Mouse (Mus musculus) embryonic facial prominence, embryonic 15.5 days (tissue): Measurements from ENCODE around the gene Acsl4. TPM values are rescaled to one million over a fixed set of nuclear protein-coding genes. Genes with fewer than 3 reads are reported as not detected.
A peak's percentile ranks its signal among the peaks of the same experiment; 100 is the strongest.

ENCODE experiments used
- ATAC-seq: fragments of 200-750 bp; cut with Nextera tagmentation; 2 replicates; pipeline ENCODE4 v1.8.0; 2017; ENCODE audit warnings: low read depth, moderate TSS enrichment; ENCODE audit not compliant: insufficient number of reproducible peaks, low FRiP score, low TSS enrichment
- H3K27ac ChIP-seq: fragments of 300-500 bp; sonication (generic); replicated peaks from 2 replicates; pipeline ENCODE4 v1.5.1; 2015; ENCODE audit warnings: mild to moderate bottlenecking, inconsistent platforms
- H3K27me3 ChIP-seq: fragments of 300-500 bp; sonication (generic); 2 replicates; pipeline ENCODE4 v1.6.1; 2015; ENCODE audit warnings: inconsistent platforms
- H3K36me3 ChIP-seq: fragments of 300-500 bp; sonication (generic); 2 replicates; pipeline ENCODE4 v1.6.1; 2015; ENCODE audit warnings: mild to moderate bottlenecking, inconsistent platforms
- H3K4me1 ChIP-seq: fragments of 300-500 bp; sonication (generic); 2 replicates; pipeline ENCODE4 v1.6.1; 2015; ENCODE audit warnings: inconsistent platforms
- H3K4me2 ChIP-seq: fragments of 300-500 bp; sonication (generic); replicated peaks from 2 replicates; pipeline ENCODE4 v1.6.1; 2015; ENCODE audit warnings: mild to moderate bottlenecking, inconsistent platforms
- H3K4me3 ChIP-seq: fragments of 300-500 bp; sonication (generic); replicated peaks from 2 replicates; pipeline ENCODE4 v1.5.1; 2015; ENCODE audit warnings: mild to moderate bottlenecking, inconsistent platforms
- H3K9ac ChIP-seq: fragments of 300-500 bp; sonication (generic); 2 replicates; pipeline ENCODE4 v1.6.1; 2015; ENCODE audit warnings: inconsistent platforms
- H3K9me3 ChIP-seq: fragments of 300-500 bp; sonication (generic); replicated peaks from 2 replicates; pipeline ENCODE4 v1.6.1; 2016; ENCODE audit warnings: inconsistent platforms
- WGBS: fragments of 180-500 bp; shearing (Covaris S2); methylation state at CpG from one replicate; pipeline ENCODE4 v1.1.7; 2015; 5-methylcytosine and 5-hydroxymethylcytosine counted together
- polyA plus RNA-seq: library from polyadenylated mRNA; unstranded; fragments of >200 nt; fragmentation: Nextera tagmentation; extraction: Ambion mirVana; gene quantifications from 2 replicates; pipeline ENCODE4 v1.2.1, GENCODE M21; 2015

Acsl4 gene
- 13.1 and 13.4 TPM in 2 replicates for polyA plus RNA-seq

GRCm38 (mm10) chrX:142390247-142390908 is at the start of gene Acsl4:
Gene Acsl4, minus strand, starts transcription at chrX:142390535.
- WGBS: 12% methylated on average over 46 of the region's 59 CpGs
- Histone ChIP-seq H3K4me3 (peak within 1 kb of the TSS; percentile 57), H3K36me3 (no peaks in the 10 kb centered on the region), H3K27me3 (peaks cover 12% of the 10 kb centered on the region), H3K9me3 (no peaks in the 10 kb centered on the region), H3K4me1 (no peaks in the 10 kb centered on the region), H3K9ac (peak within 1 kb of the TSS; percentile 50), H3K27ac (peak within 1 kb of the TSS; percentile 82), H3K4me2 (peak within 1 kb of the TSS; percentile 53)
- peak; percentile 97 for ATAC-seq

- no peaks in the 10 kb centered on the region for H3K27me3 ChIP-seq
- no peak overlapping the region for H3K4me2 ChIP-seq
- H3K36me3 ChIP-seq: no peaks in the 10 kb centered on the region
- no peak overlapping the region for H3K4me3 ChIP-seq
- H3K4me1 ChIP-seq: no peaks in the 10 kb centered on the region
- no peak overlapping the region for H3K9ac ChIP-seq
- H3K9me3 ChIP-seq: no peaks in the 10 kb centered on the region
- 27% methylated on average over 3 of the region's 4 CpGs for WGBS
- H3K27ac ChIP-seq: no peak overlapping the region
- ATAC-seq: no peak
Measured at GRCm38 (mm10) chrX:142437971-142438504, 47.7 kb upstream of the Acsl4 start.

- H3K4me2 ChIP-seq: no peak overlapping the region
- ATAC-seq: no peak
- H3K4me1 ChIP-seq: no peaks in the 10 kb centered on the region
- H3K27me3 ChIP-seq: no peaks in the 10 kb centered on the region
- no peak overlapping the region for H3K27ac ChIP-seq
- WGBS: 61% methylated on average over 3 of the region's 3 CpGs
- no peaks in the 10 kb centered on the region for H3K9me3 ChIP-seq
- no peak overlapping the region for H3K9ac ChIP-seq
- H3K4me3 ChIP-seq: no peak overlapping the region
- no peaks in the 10 kb centered on the region for H3K36me3 ChIP-seq
Measured at GRCm38 (mm10) chrX:142432846-142433245, 42.5 kb upstream of the Acsl4 start.

- 69% methylated on average over 4 of the region's 4 CpGs for WGBS
- ATAC-seq: no peak
Measured at GRCm38 (mm10) chrX:142427111-142427510, 36.8 kb upstream of the Acsl4 start.

GRCm38 (mm10) chrX:142426628-142427027 is 36.3 kb upstream of the Acsl4 start:
- Histone ChIP-seq H3K4me3 (no peak overlapping the region), H3K27me3 (no peaks in the 10 kb centered on the region), H3K36me3 (no peaks in the 10 kb centered on the region), H3K9me3 (no peaks in the 10 kb centered on the region), H3K9ac (no peak overlapping the region), H3K4me2 (no peak overlapping the region), H3K4me1 (no peaks in the 10 kb centered on the region), H3K27ac (no peak overlapping the region)
- ATAC-seq: no peak
- 82% methylated on average over 4 of the region's 4 CpGs for WGBS

More at GRCm38 (mm10) chrX:142427111-142427510, 36.8 kb upstream of the Acsl4 start:
- H3K36me3 ChIP-seq: no peaks in the 10 kb centered on the region
- H3K27ac ChIP-seq: no peak overlapping the region
- no peak overlapping the region for H3K4me2 ChIP-seq
- H3K9ac ChIP-seq: no peak overlapping the region
- H3K4me3 ChIP-seq: no peak overlapping the region
- H3K9me3 ChIP-seq: no peaks in the 10 kb centered on the region
- no peaks in the 10 kb centered on the region for H3K4me1 ChIP-seq
- no peaks in the 10 kb centered on the region for H3K27me3 ChIP-seq

- Histone ChIP-seq H3K4me2 (no peak overlapping the region), H3K4me1 (no peaks in the 10 kb centered on the region), H3K36me3 (no peaks in the 10 kb centered on the region), H3K27me3 (no peaks in the 10 kb centered on the region), H3K9me3 (no peaks in the 10 kb centered on the region), H3K9ac (no peak overlapping the region), H3K4me3 (no peak overlapping the region), H3K27ac (no peak overlapping the region)
- WGBS: 63% methylated on average over 2 of the region's 2 CpGs
- no peak for ATAC-seq
Measured at GRCm38 (mm10) chrX:142413884-142414283, 23.5 kb upstream of the Acsl4 start.

GRCm38 (mm10) chrX:142410060-142410459 is 19.7 kb upstream of the Acsl4 start:
- H3K4me1 ChIP-seq: no peaks in the 10 kb centered on the region
- H3K4me3 ChIP-seq: no peak overlapping the region
- no peaks in the 10 kb centered on the region for H3K27me3 ChIP-seq
- no peak overlapping the region for H3K27ac ChIP-seq
- no peaks in the 10 kb centered on the region for H3K9me3 ChIP-seq
- ATAC-seq: no peak
- no peaks in the 10 kb centered on the region for H3K36me3 ChIP-seq
- no peak overlapping the region for H3K9ac ChIP-seq
- WGBS: 79% methylated on average over 3 of the region's 3 CpGs
- H3K4me2 ChIP-seq: no peak overlapping the region

- no peaks in the 10 kb centered on the region for H3K4me1 ChIP-seq
- H3K4me2 ChIP-seq: no peak overlapping the region
- H3K9ac ChIP-seq: no peak overlapping the region
- H3K27ac ChIP-seq: no peak overlapping the region
- ATAC-seq: no peak
- H3K36me3 ChIP-seq: no peaks in the 10 kb centered on the region
- WGBS: 74% methylated on average over 3 of the region's 3 CpGs
- H3K4me3 ChIP-seq: no peak overlapping the region
- no peaks in the 10 kb centered on the region for H3K9me3 ChIP-seq
- H3K27me3 ChIP-seq: no peaks in the 10 kb centered on the region
Measured at GRCm38 (mm10) chrX:142409338-142409737, 19.0 kb upstream of the Acsl4 start.

- Histone ChIP-seq H3K36me3 (no peaks in the 10 kb centered on the region), H3K4me1 (no peaks in the 10 kb centered on the region), H3K9me3 (no peaks in the 10 kb centered on the region), H3K9ac (no peak overlapping the region), H3K4me2 (no peak overlapping the region), H3K27me3 (no peaks in the 10 kb centered on the region), H3K27ac (no peak overlapping the region), H3K4me3 (no peak overlapping the region)
- no peak for ATAC-seq
Measured at GRCm38 (mm10) chrX:142403114-142403513, 12.8 kb upstream of the Acsl4 start.

- no peaks in the 10 kb centered on the region for H3K27me3 ChIP-seq
- no peak for ATAC-seq
- H3K27ac ChIP-seq: no peak overlapping the region
- no peaks in the 10 kb centered on the region for H3K36me3 ChIP-seq
- 67% methylated on average over 2 of the region's 2 CpGs for WGBS
- H3K9me3 ChIP-seq: no peaks in the 10 kb centered on the region
- no peak overlapping the region for H3K9ac ChIP-seq
- H3K4me3 ChIP-seq: no peak overlapping the region
- no peak overlapping the region for H3K4me2 ChIP-seq
- H3K4me1 ChIP-seq: no peaks in the 10 kb centered on the region
Measured at GRCm38 (mm10) chrX:142398621-142399020, 8.3 kb upstream of the Acsl4 start.

- no peaks in the 10 kb centered on the region for H3K4me1 ChIP-seq
- 30% methylated on average over 7 of the region's 7 CpGs for WGBS
- H3K36me3 ChIP-seq: no peaks in the 10 kb centered on the region
- no peaks in the 10 kb centered on the region for H3K9me3 ChIP-seq
- H3K27me3 ChIP-seq: peaks cover 12% of the 10 kb centered on the region
- no peak for ATAC-seq
- peak overlapping the region; percentile 33; the same call in 1 of the 2 replicates for H3K9ac ChIP-seq
- H3K4me2 ChIP-seq: peak overlapping the region; percentile 53
- H3K27ac ChIP-seq: peak overlapping the region; percentile 82
- H3K4me3 ChIP-seq: peak overlapping the region; percentile 57
Measured at GRCm38 (mm10) chrX:142390909-142391265, 552 bp upstream of the Acsl4 start.
